Mouse (Mus musculus): ENCODE data around the gene Atad3a.

GRCm38 (mm10) chr4:155733267-155733666 lies 27.6 kb downstream of the Atad3a start:
- TF ChIP-seq CTCF (IDR thresholded peaks at IDR 0.05; ENCODE audit: control insufficient read depth, insufficient read depth, insufficient read length) (no peak), CEBPB (IDR thresholded peaks at IDR 0.05; ENCODE audit: low read depth) (no peak), FOSL1 (IDR thresholded peaks at IDR 0.05; ENCODE audit: insufficient read depth, low read length, poor library complexity, severe bottlenecking) (no peak)

All from C2C12 (cell line).